Mouse (Mus musculus) B cell, adult 2 months (primary cell): ENCODE measurements around the gene Gm28372.

ENCODE experiments used
- DNase-seq, 2 experiments: peaks; one replicate each; pipeline ENCODE4 v3.0.0; 2022

Gene Gm28372

GRCm38 (mm10) chr2:130452266-130452665 is 47.2 kb downstream of the Gm28372 start:
- no peak for DNase-seq

GRCm38 (mm10) chr2:130453421-130453820 is 48.4 kb downstream of the Gm28372 start:
- no peak for DNase-seq

- DNase-seq = no peak
Observed at GRCm38 (mm10) chr2:130454748-130455370, 49.8 kb downstream of the Gm28372 start.
